Mouse (Mus musculus): ENCODE results near the gene Pla2g4a. TPM values are rescaled to one million over a fixed set of nuclear protein-coding genes. Genes with fewer than 3 reads are reported as not detected.

The Pla2g4a gene
- total and polyA plus RNA-seq, 3 experiments: 0.16 TPM; not detected in 2

GRCm38 (mm10) chr1:149840312-149840930, 120.7 kb downstream of the Pla2g4a start:
- DNase-seq (ENCODE audit: low spot score): no peak

GRCm38 (mm10) chr1:149836496-149836895, 124.6 kb downstream of the Pla2g4a start:
- no peak for TF ChIP-seq POLR2AphosphoS5 (IDR thresholded peaks at IDR 0.05; ENCODE audit: insufficient replicate concordance, low read depth, low read length)
- no peak for TF ChIP-seq GATA1 (IDR thresholded peaks at IDR 0.05; ENCODE audit: borderline replicate concordance, low read length)
- no peak for TF ChIP-seq GATA2 (IDR thresholded peaks at IDR 0.05; ENCODE audit: borderline replicate concordance, low read depth, low read length)
- no peak for TF ChIP-seq TAL1 (conservative IDR thresholded peaks at IDR 0.05; ENCODE audit: low read depth, low read length)
- no peak for TF ChIP-seq CTCF (IDR thresholded peaks at IDR 0.05; ENCODE audit: low read depth, low read length)
- Histone ChIP-seq H3K4me1 (ENCODE audit: insufficient read depth, low read depth, low read length) (no peaks in the 10 kb centered on the region), H3K4me3 (ENCODE audit: low read depth, low read length) (no peak overlapping the region), H3K9me3 (replicated peaks) (peaks cover 13% of the 10 kb centered on the region), H3K27me3 (ENCODE audit: insufficient read depth, low read length) (no peaks in the 10 kb centered on the region), H3K36me3 (replicated peaks) (no peaks in the 10 kb centered on the region)
- no peak for ATAC-seq (ENCODE audit: extremely low read depth, insufficient number of reproducible peaks, low FRiP score, poor library complexity, severe bottlenecking)
- no peak for DNase-seq (ENCODE audit: low spot score)

More at GRCm38 (mm10) chr1:149840312-149840930, 120.7 kb downstream of the Pla2g4a start:
- Histone ChIP-seq H3K27me3 (ENCODE audit: insufficient read depth, low read length) (no peaks in the 10 kb centered on the region), H3K9me3 (replicated peaks) (peaks cover 18% of the 10 kb centered on the region), H3K36me3 (replicated peaks) (no peaks in the 10 kb centered on the region), H3K4me3 (ENCODE audit: low read depth, low read length) (no peak overlapping the region), H3K4me1 (ENCODE audit: insufficient read depth, low read depth, low read length) (no peaks in the 10 kb centered on the region)
- TF ChIP-seq CTCF (IDR thresholded peaks at IDR 0.05; ENCODE audit: low read depth, low read length) (no peak), POLR2AphosphoS5 (IDR thresholded peaks at IDR 0.05; ENCODE audit: insufficient replicate concordance, low read depth, low read length) (no peak), TAL1 (conservative IDR thresholded peaks at IDR 0.05; ENCODE audit: low read depth, low read length) (no peak), GATA1 (IDR thresholded peaks at IDR 0.05; ENCODE audit: borderline replicate concordance, low read length) (no peak), GATA2 (IDR thresholded peaks at IDR 0.05; ENCODE audit: borderline replicate concordance, low read depth, low read length) (no peak)
- no peak for ATAC-seq (ENCODE audit: extremely low read depth, insufficient number of reproducible peaks, low FRiP score, poor library complexity, severe bottlenecking)

- H3K4me3 ChIP-seq (ENCODE audit: low read depth, low read length): no peak overlapping the region
- ATAC-seq (ENCODE audit: extremely low read depth, insufficient number of reproducible peaks, low FRiP score, poor library complexity, severe bottlenecking): no peak
- H3K9me3 ChIP-seq (replicated peaks): peaks cover 14% of the 10 kb centered on the region
- no peaks in the 10 kb centered on the region for H3K36me3 ChIP-seq (replicated peaks)
- TF ChIP-seq TAL1 (conservative IDR thresholded peaks at IDR 0.05; ENCODE audit: low read depth, low read length) (no peak), GATA1 (IDR thresholded peaks at IDR 0.05; ENCODE audit: borderline replicate concordance, low read length) (no peak), POLR2AphosphoS5 (IDR thresholded peaks at IDR 0.05; ENCODE audit: insufficient replicate concordance, low read depth, low read length) (no peak), GATA2 (IDR thresholded peaks at IDR 0.05; ENCODE audit: borderline replicate concordance, low read depth, low read length) (no peak), CTCF (IDR thresholded peaks at IDR 0.05; ENCODE audit: low read depth, low read length) (no peak)
- no peaks in the 10 kb centered on the region for H3K27me3 ChIP-seq (ENCODE audit: insufficient read depth, low read length)
- DNase-seq (ENCODE audit: low spot score): no peak
- H3K4me1 ChIP-seq (ENCODE audit: insufficient read depth, low read depth, low read length): no peaks in the 10 kb centered on the region
Measured at GRCm38 (mm10) chr1:149833876-149834275, 127.2 kb downstream of the Pla2g4a start.

- Histone ChIP-seq H3K27me3 (ENCODE audit: insufficient read depth, low read length) (no peaks in the 10 kb centered on the region), H3K4me1 (ENCODE audit: insufficient read depth, low read depth, low read length) (no peaks in the 10 kb centered on the region), H3K9me3 (replicated peaks) (peaks cover 16% of the 10 kb centered on the region), H3K4me3 (ENCODE audit: low read depth, low read length) (no peak overlapping the region), H3K36me3 (replicated peaks) (no peaks in the 10 kb centered on the region)
- no peak for ATAC-seq (ENCODE audit: extremely low read depth, insufficient number of reproducible peaks, low FRiP score, poor library complexity, severe bottlenecking)
- no peak for TF ChIP-seq TAL1 (conservative IDR thresholded peaks at IDR 0.05; ENCODE audit: low read depth, low read length)
- no peak for DNase-seq (ENCODE audit: low spot score)
Measured at GRCm38 (mm10) chr1:149832952-149833351, 128.1 kb downstream of the Pla2g4a start.

GRCm38 (mm10) chr1:149832514-149832913, 128.6 kb downstream of the Pla2g4a start:
- no peaks in the 10 kb centered on the region for H3K27me3 ChIP-seq (ENCODE audit: insufficient read depth, low read length)
- no peak overlapping the region for H3K4me3 ChIP-seq (ENCODE audit: low read depth, low read length)
- ATAC-seq (ENCODE audit: extremely low read depth, insufficient number of reproducible peaks, low FRiP score, poor library complexity, severe bottlenecking): no peak
- no peaks in the 10 kb centered on the region for H3K4me1 ChIP-seq (ENCODE audit: insufficient read depth, low read depth, low read length)
- H3K36me3 ChIP-seq (replicated peaks): no peaks in the 10 kb centered on the region
- no peak for DNase-seq (ENCODE audit: low spot score)
- TF ChIP-seq GATA2 (IDR thresholded peaks at IDR 0.05; ENCODE audit: borderline replicate concordance, low read depth, low read length) (no peak), POLR2AphosphoS5 (IDR thresholded peaks at IDR 0.05; ENCODE audit: insufficient replicate concordance, low read depth, low read length) (no peak), GATA1 (IDR thresholded peaks at IDR 0.05; ENCODE audit: borderline replicate concordance, low read length) (no peak)
- peaks cover 12% of the 10 kb centered on the region for H3K9me3 ChIP-seq (replicated peaks)

- DNase-seq (ENCODE audit: low spot score) (no peak), ATAC-seq (ENCODE audit: extremely low read depth, insufficient number of reproducible peaks, low FRiP score, poor library complexity, severe bottlenecking) (no peak)
Measured at GRCm38 (mm10) chr1:149831100-149831499, 130.0 kb downstream of the Pla2g4a start.

More at GRCm38 (mm10) chr1:149831100-149831499, 130.0 kb downstream of the Pla2g4a start:
- no peak for TF ChIP-seq GATA1 (IDR thresholded peaks at IDR 0.05; ENCODE audit: borderline replicate concordance, low read length)
- TF ChIP-seq TAL1 (conservative IDR thresholded peaks at IDR 0.05; ENCODE audit: low read depth, low read length): no peak
- TF ChIP-seq CTCF (IDR thresholded peaks at IDR 0.05; ENCODE audit: low read depth, low read length): no peak
- no peak for TF ChIP-seq POLR2AphosphoS5 (IDR thresholded peaks at IDR 0.05; ENCODE audit: insufficient replicate concordance, low read depth, low read length)
- TF ChIP-seq GATA2 (IDR thresholded peaks at IDR 0.05; ENCODE audit: borderline replicate concordance, low read depth, low read length): no peak
- Histone ChIP-seq H3K27me3 (ENCODE audit: insufficient read depth, low read length) (no peaks in the 10 kb centered on the region), H3K4me3 (ENCODE audit: low read depth, low read length) (no peak overlapping the region), H3K4me1 (ENCODE audit: insufficient read depth, low read depth, low read length) (no peaks in the 10 kb centered on the region), H3K9me3 (replicated peaks) (peaks cover 9% of the 10 kb centered on the region), H3K36me3 (replicated peaks) (no peaks in the 10 kb centered on the region)

Measured in G1E (cell line).